Mouse (Mus musculus) CH12.LX (cell line): ENCODE measurements around the gene Birc2. TPM values are rescaled to one million over a fixed set of nuclear protein-coding genes. Genes with fewer than 3 reads are reported as not detected.

Source experiments
- DNase-seq: peaks from one replicate; pipeline ENCODE4 v3.0.0-alpha.2; 2013; ENCODE audit errors: extremely low read depth
- H3K27ac ChIP-seq: 2 replicates; pipeline ENCODE4 v1.5.1; 2012; ENCODE audit warnings: low read depth, mild to moderate bottlenecking, control low read depth, moderate library complexity; ENCODE audit not compliant: insufficient read depth
- H3K27me3 ChIP-seq: replicated peaks from 2 replicates; pipeline ENCODE3; 2012; ENCODE audit warnings: inconsistent platforms
- H3K36me3 ChIP-seq, 2 experiments: replicated peaks in 1 of 2; 2 replicates each; pipeline versions ENCODE3 to v1.6.1; 2012; ENCODE audit warnings: inconsistent platforms in 1 of 2, low read length in 1 of 2, mild to moderate bottlenecking in 1 of 2, mixed read lengths in 1 of 2, moderate library complexity in 1 of 2; ENCODE audit not compliant: control insufficient read depth in 1 of 2, insufficient read depth in 1 of 2
- H3K4me1 ChIP-seq, 2 experiments: 2 replicates each; pipeline ENCODE4 v1.6.1; 2012; ENCODE audit warnings: inconsistent platforms in 1 of 2, moderate library complexity in 1 of 2; ENCODE audit not compliant: insufficient read depth in 2 of 2, control insufficient read depth in 1 of 2
- H3K4me2 ChIP-seq: 2 replicates; pipeline ENCODE4 v1.6.1; 2012; ENCODE audit warnings: low read depth, mild to moderate bottlenecking, control low read depth; ENCODE audit not compliant: poor library complexity, insufficient read depth, severe bottlenecking
- H3K4me3 ChIP-seq, 3 experiments: fragments of 150-350 bp in 1 of 3; sonication (generic) in 1 of 3; replicated peaks in 1 of 3; 2 replicates each; pipeline versions ENCODE3 to v1.5.1; 2011 to 2012; ENCODE audit warnings: low read depth in 2 of 3, low read length in 2 of 3, mild to moderate bottlenecking in 2 of 3, moderate library complexity in 2 of 3, control low read depth in 1 of 3, improper control_type of control experiment in 1 of 3, inconsistent platforms in 1 of 3, mixed read lengths in 1 of 3; ENCODE audit not compliant: poor library complexity in 1 of 3
- H3K79me2 ChIP-seq: replicated peaks from 2 replicates; pipeline ENCODE4 v1.6.1; 2012; ENCODE audit warnings: mild to moderate bottlenecking, moderate library complexity; ENCODE audit not compliant: control insufficient read depth, poor library complexity, insufficient read depth, severe bottlenecking; ENCODE audit errors: extremely low read depth
- H3K9ac ChIP-seq: 2 replicates; pipeline ENCODE4 v1.6.1; 2012; ENCODE audit warnings: low read depth, mild to moderate bottlenecking, control low read depth, moderate library complexity; ENCODE audit not compliant: insufficient read depth
- H3K9me3 ChIP-seq: replicated peaks from 2 replicates; pipeline ENCODE3; 2012; ENCODE audit warnings: low read length, inconsistent platforms, mixed read lengths
- BHLHE40 ChIP-seq: IDR thresholded peaks from 2 replicates; pipeline ENCODE4 v1.6.1; 2011; ENCODE audit warnings: mild to moderate bottlenecking, low read depth, low read length, improper control_type of control experiment
- CHD1 ChIP-seq: IDR thresholded peaks from 2 replicates; pipeline ENCODE4 v1.6.1; 2012; ENCODE audit warnings: low read depth, low read length, improper control_type of control experiment, inconsistent platforms
- CTCF ChIP-seq, 2 experiments: IDR thresholded peaks in 1 of 2; conservative IDR thresholded peaks in 1 of 2; 2 replicates each; pipeline ENCODE4 v1.5.1; 2011 to 2012; ENCODE audit warnings: low read depth in 2 of 2, low read length in 2 of 2, improper control_type of control experiment in 1 of 2, inconsistent platforms in 1 of 2, mild to moderate bottlenecking in 1 of 2, moderate library complexity in 1 of 2
- E2F4 ChIP-seq: IDR thresholded peaks from 2 replicates; pipeline ENCODE4 v1.6.1; 2011; ENCODE audit warnings: low read depth, low read length, improper control_type of control experiment; ENCODE audit not compliant: insufficient replicate concordance
- ELF1 ChIP-seq: IDR thresholded peaks from 2 replicates; pipeline ENCODE4 v1.6.1; 2014; ENCODE audit warnings: low read depth, mild to moderate bottlenecking, inconsistent platforms, low read length, improper control_type of control experiment
- EP300 ChIP-seq: IDR thresholded peaks from 2 replicates; pipeline ENCODE4 v1.6.1; 2011; ENCODE audit warnings: low read length, improper control_type of control experiment
- ETS1 ChIP-seq: conservative IDR thresholded peaks from 2 replicates; pipeline ENCODE4 v1.6.1; 2012; ENCODE audit warnings: low read depth, mild to moderate bottlenecking, inconsistent platforms, low read length, improper control_type of control experiment, moderate library complexity
- GABPA ChIP-seq: IDR thresholded peaks from 2 replicates; pipeline ENCODE4 v1.6.1; 2012; ENCODE audit warnings: low read depth, low read length, improper control_type of control experiment, inconsistent platforms; ENCODE audit not compliant: insufficient replicate concordance
- HCFC1 ChIP-seq: IDR thresholded peaks from 2 replicates; pipeline ENCODE4 v1.6.1; 2012; ENCODE audit warnings: low read depth, mild to moderate bottlenecking, inconsistent platforms, low read length, improper control_type of control experiment
- IRF4 ChIP-seq: IDR thresholded peaks from 2 replicates; pipeline ENCODE4 v1.6.1; 2014; ENCODE audit warnings: low read depth, mild to moderate bottlenecking, inconsistent platforms, low read length, improper control_type of control experiment
- JUN ChIP-seq: IDR thresholded peaks from 2 replicates; pipeline ENCODE4 v1.6.1; 2011; ENCODE audit warnings: low read depth, mild to moderate bottlenecking, low read length, improper control_type of control experiment, moderate library complexity; ENCODE audit not compliant: insufficient read depth
- JUND ChIP-seq: conservative IDR thresholded peaks from 2 replicates; pipeline ENCODE4 v1.6.1; 2011; ENCODE audit warnings: low read depth, low read length, improper control_type of control experiment
- KAT2A ChIP-seq: IDR thresholded peaks from 2 replicates; pipeline ENCODE4 v1.6.1; 2012; ENCODE audit warnings: low read length, improper control_type of control experiment, inconsistent platforms; ENCODE audit not compliant: insufficient replicate concordance
- MAFK ChIP-seq: IDR thresholded peaks from 2 replicates; pipeline ENCODE4 v1.6.1; 2011; ENCODE audit warnings: low read length, improper control_type of control experiment; ENCODE audit not compliant: insufficient replicate concordance
- MAX ChIP-seq: IDR thresholded peaks from 2 replicates; pipeline ENCODE4 v1.6.1; 2011; ENCODE audit warnings: low read length, improper control_type of control experiment
- MAZ ChIP-seq: IDR thresholded peaks from 2 replicates; pipeline ENCODE4 v1.6.1; 2012; ENCODE audit warnings: low read depth, mild to moderate bottlenecking, inconsistent platforms, low read length, improper control_type of control experiment, moderate library complexity
- MEF2A ChIP-seq: IDR thresholded peaks from 2 replicates; pipeline ENCODE4 v1.6.1; 2014; ENCODE audit warnings: low read depth, mild to moderate bottlenecking, inconsistent platforms, low read length, improper control_type of control experiment, borderline replicate concordance
- MXI1 ChIP-seq: IDR thresholded peaks from 2 replicates; pipeline ENCODE4 v1.6.1; 2011; ENCODE audit warnings: mild to moderate bottlenecking, low read depth, low read length, improper control_type of control experiment
- MYC ChIP-seq: IDR thresholded peaks from 2 replicates; pipeline ENCODE4 v1.6.1; 2011; ENCODE audit warnings: low read depth, mild to moderate bottlenecking, improper control_type of control experiment, low read length
- NELFE ChIP-seq: IDR thresholded peaks from 2 replicates; pipeline ENCODE4 v1.6.1; 2011; ENCODE audit warnings: low read depth, low read length, improper control_type of control experiment
- NRF1 ChIP-seq: IDR thresholded peaks from 2 replicates; pipeline ENCODE4 v1.6.1; 2014; ENCODE audit warnings: low read depth, mild to moderate bottlenecking, inconsistent platforms, low read length, improper control_type of control experiment, moderate library complexity
- PAX5 ChIP-seq: IDR thresholded peaks from 2 replicates; pipeline ENCODE4 v1.6.1; 2012; ENCODE audit warnings: low read length, inconsistent platforms, mixed read lengths
- POLR2A ChIP-seq: IDR thresholded peaks from 2 replicates; pipeline ENCODE4 v1.6.1; 2011; ENCODE audit warnings: low read depth, mild to moderate bottlenecking, improper control_type of control experiment, low read length
- POLR2AphosphoS2 ChIP-seq: IDR thresholded peaks from 2 replicates; pipeline ENCODE4 v1.6.1; 2011; ENCODE audit warnings: low read depth, low read length, improper control_type of control experiment
- RAD21 ChIP-seq: IDR thresholded peaks from 2 replicates; pipeline ENCODE4 v1.6.1; 2011; ENCODE audit warnings: low read depth, mild to moderate bottlenecking, low read length, improper control_type of control experiment, moderate library complexity
- RCOR1 ChIP-seq: conservative IDR thresholded peaks from 2 replicates; pipeline ENCODE4 v1.6.1; 2012; ENCODE audit warnings: low read depth, mild to moderate bottlenecking, inconsistent platforms, low read length, improper control_type of control experiment
- SIN3A ChIP-seq: IDR thresholded peaks from 2 replicates; pipeline ENCODE4 v1.6.1; 2012; ENCODE audit warnings: low read length, improper control_type of control experiment, inconsistent platforms
- SMC3 ChIP-seq: IDR thresholded peaks from 2 replicates; pipeline ENCODE4 v1.6.1; 2011; ENCODE audit warnings: low read depth, low read length, improper control_type of control experiment
- TBP ChIP-seq: conservative IDR thresholded peaks from 2 replicates; pipeline ENCODE4 v1.6.1; 2011; ENCODE audit warnings: low read depth, low read length, improper control_type of control experiment
- TCF12 ChIP-seq: IDR thresholded peaks from 2 replicates; pipeline ENCODE4 v1.6.1; 2014; ENCODE audit warnings: low read depth, mild to moderate bottlenecking, inconsistent platforms, low read length, improper control_type of control experiment
- UBTF ChIP-seq: IDR thresholded peaks from 2 replicates; pipeline ENCODE4 v1.6.1; 2012; ENCODE audit warnings: low read depth, mild to moderate bottlenecking, inconsistent platforms, low read length, improper control_type of control experiment, moderate library complexity
- USF1 ChIP-seq: IDR thresholded peaks from 2 replicates; pipeline ENCODE4 v1.6.1; 2014; ENCODE audit warnings: low read depth, mild to moderate bottlenecking, inconsistent platforms, low read length, improper control_type of control experiment
- USF2 ChIP-seq: conservative IDR thresholded peaks from 2 replicates; pipeline ENCODE4 v1.6.1; 2011; ENCODE audit warnings: low read depth, low read length, improper control_type of control experiment
- ZC3H11A ChIP-seq: IDR thresholded peaks from 2 replicates; pipeline ENCODE4 v1.6.1; 2012; ENCODE audit warnings: low read depth, mild to moderate bottlenecking, inconsistent platforms, low read length, improper control_type of control experiment
- ZKSCAN1 ChIP-seq: IDR thresholded peaks from 2 replicates; pipeline ENCODE4 v1.6.1; 2012; ENCODE audit warnings: low read depth, inconsistent platforms, low read length, improper control_type of control experiment, borderline replicate concordance
- ZMIZ1 ChIP-seq: IDR thresholded peaks from 2 replicates; pipeline ENCODE4 v1.6.1; 2012; ENCODE audit warnings: low read depth, mild to moderate bottlenecking, inconsistent platforms, low read length, improper control_type of control experiment
- ZNF384 ChIP-seq: IDR thresholded peaks from 2 replicates; pipeline ENCODE4 v1.6.1; 2012; ENCODE audit warnings: low read depth, low read length, improper control_type of control experiment, inconsistent platforms
- dilution Hi-C: fragments of 300-500 bp; cut with MboI; formaldehyde crosslinking; loops from 2 replicates; pipeline ENCODE4 v1.14.3; 2020; ENCODE audit warnings: low sequenced_read_pairs; ENCODE audit not compliant: extremely low pct_unique_long_range_greater_than_20kb, extremely low pct_ligation_motif_present
- in situ Hi-C: fragments of 300-500 bp; cut with MboI; formaldehyde crosslinking; loops from 3 replicates; pipeline ENCODE4 v1.14.3; 2019; ENCODE audit warnings: low sequenced_read_pairs, low pct_ligation_motif_present, low pct_unique_long_range_greater_than_20kb, mixed read lengths
- polyA plus RNA-seq: library from polyadenylated mRNA; unstranded; fragments of >175 nt; gene quantifications from 2 replicates; pipeline ENCODE4 v1.2.1, GENCODE M21; 2012; ENCODE audit warnings: low read depth; ENCODE audit not compliant: insufficient read length
- total RNA-seq, 2 experiments: library from RNA; depleted of rRNA; stranded (reverse); fragments of 300-350 nt in 1 of 2; fragments of >200 nt in 1 of 2; gene quantifications; 2 replicates each; pipeline ENCODE4 v1.2.3; 2012 to 2014

Birc2 gene
- total RNA-seq (2012; rRNA removed), result 59.6 and 94.7 TPM in 2 replicates
- total RNA-seq (2014; rRNA removed), result 134 and 158 TPM in 2 replicates
- polyA plus RNA-seq, result 41.3 and 43.4 TPM in 2 replicates

GRCm38 (mm10) chr9:7836905-7837805, at the start of gene Birc2:
TSS of gene Birc2 (minus strand) at chr9:7837064.
- peaks cover 0 to 12% of the 10 kb centered on the region in 2 experiments for H3K36me3 ChIP-seq
- H3K27me3 ChIP-seq, result no peaks in the 10 kb centered on the region
- H3K4me1 ChIP-seq, result peaks cover 2 to 12% of the 10 kb centered on the region in 2 experiments; a peak in 3 of 4 replicates
- no peaks in the 10 kb centered on the region for H3K9me3 ChIP-seq
- dilution Hi-C loops (no loop called here), in situ Hi-C loops (no loop called here)
- H3K79me2 ChIP-seq, result peaks cover 33% of the 10 kb centered on the region
- peak within 1 kb of the TSS; percentile 77 for H3K4me2 ChIP-seq
- peak within 1 kb of the TSS; percentile 97 for H3K27ac ChIP-seq
- H3K4me3 ChIP-seq, result peak within 1 kb of the TSS; percentile 71 to 81 (median 80)
- H3K9ac ChIP-seq, result peak within 1 kb of the TSS; percentile 99
- DNase-seq, result peak; percentile 96
- no peak for TF ChIP-seq USF1
- TF ChIP-seq ETS1, result peak; percentile 68
- TF ChIP-seq ZKSCAN1, result no peak
- TF ChIP-seq SMC3, result no peak; the same call in 1 of the 2 replicates
- peak; percentile 82 for TF ChIP-seq MEF2A
- TF ChIP-seq GABPA, result peak; percentile 22; the same call in 1 of the 2 replicates
- no peak; the same call in 1 of the 2 replicates for TF ChIP-seq USF2
- TF ChIP-seq CHD1, result 0 out of 2 replicates have a peak, but pooled peaks have one; percentile 68
- no peak for TF ChIP-seq CTCF (conservative IDR thresholded peaks at IDR 0.05 in 1 of 2, IDR thresholded peaks at IDR 0.05 in 1 of 2; ENCODE audit: low read depth in 2 of 2, low read length in 2 of 2)
- 0 out of 2 replicates have a peak, but pooled peaks have one; percentile 56 for TF ChIP-seq RCOR1
- TF ChIP-seq IRF4, result 0 out of 2 replicates have a peak, but pooled peaks have one; percentile 41
- peak; percentile 65; the same call in 1 of the 2 replicates for TF ChIP-seq TBP
- TF ChIP-seq E2F4, result 0 out of 2 replicates have a peak, but pooled peaks have one; percentile 29
- TF ChIP-seq JUN, result no peak
- TF ChIP-seq HCFC1, result peak; percentile 81
- peak; percentile 76 for TF ChIP-seq BHLHE40
- no peak for TF ChIP-seq ZC3H11A
- TF ChIP-seq ELF1, result peak; percentile 53
- peak; percentile 90 for TF ChIP-seq MAX
- peak; percentile 73; the same call in 1 of the 2 replicates for TF ChIP-seq KAT2A
- no peak for TF ChIP-seq PAX5
- TF ChIP-seq UBTF, result peak; percentile 97
- TF ChIP-seq TCF12, result peak; percentile 92
- TF ChIP-seq RAD21, result no peak
- TF ChIP-seq MXI1, result peak; percentile 73
- TF ChIP-seq EP300, result no peak
- no peak for TF ChIP-seq ZNF384
- TF ChIP-seq SIN3A, result peak; percentile 67
- no peak for TF ChIP-seq JUND
- peak; percentile 75; the same call in 1 of the 2 replicates for TF ChIP-seq POLR2AphosphoS2
- TF ChIP-seq MAFK, result no peak
- peak; percentile 87 for TF ChIP-seq ZMIZ1
- peak; percentile 91 for TF ChIP-seq POLR2A
- peak; percentile 93 for TF ChIP-seq NELFE
- TF ChIP-seq MYC, result peak; percentile 82
- TF ChIP-seq MAZ, result peak; percentile 66; the same call in 1 of the 2 replicates
- peak; percentile 98 for TF ChIP-seq NRF1
